Mouse (Mus musculus) frontal cortex, postnatal 14 days (tissue): Measurements from ENCODE around the gene Kyat3.
A peak's percentile ranks its signal among the peaks of the same experiment; 100 is the strongest.
"Not testable (repeated sequence)": the region's sequence is repeated elsewhere in the genome, so short reads cannot be mapped to it uniquely, and the experiment has no call there.

ENCODE experiments used
- DNase-seq, 2 experiments: peaks; one replicate each; pipeline ENCODE4 v3.0.0; 2022; ENCODE audit warnings: low spot score in 2 of 2

The Kyat3 gene

DNA sequence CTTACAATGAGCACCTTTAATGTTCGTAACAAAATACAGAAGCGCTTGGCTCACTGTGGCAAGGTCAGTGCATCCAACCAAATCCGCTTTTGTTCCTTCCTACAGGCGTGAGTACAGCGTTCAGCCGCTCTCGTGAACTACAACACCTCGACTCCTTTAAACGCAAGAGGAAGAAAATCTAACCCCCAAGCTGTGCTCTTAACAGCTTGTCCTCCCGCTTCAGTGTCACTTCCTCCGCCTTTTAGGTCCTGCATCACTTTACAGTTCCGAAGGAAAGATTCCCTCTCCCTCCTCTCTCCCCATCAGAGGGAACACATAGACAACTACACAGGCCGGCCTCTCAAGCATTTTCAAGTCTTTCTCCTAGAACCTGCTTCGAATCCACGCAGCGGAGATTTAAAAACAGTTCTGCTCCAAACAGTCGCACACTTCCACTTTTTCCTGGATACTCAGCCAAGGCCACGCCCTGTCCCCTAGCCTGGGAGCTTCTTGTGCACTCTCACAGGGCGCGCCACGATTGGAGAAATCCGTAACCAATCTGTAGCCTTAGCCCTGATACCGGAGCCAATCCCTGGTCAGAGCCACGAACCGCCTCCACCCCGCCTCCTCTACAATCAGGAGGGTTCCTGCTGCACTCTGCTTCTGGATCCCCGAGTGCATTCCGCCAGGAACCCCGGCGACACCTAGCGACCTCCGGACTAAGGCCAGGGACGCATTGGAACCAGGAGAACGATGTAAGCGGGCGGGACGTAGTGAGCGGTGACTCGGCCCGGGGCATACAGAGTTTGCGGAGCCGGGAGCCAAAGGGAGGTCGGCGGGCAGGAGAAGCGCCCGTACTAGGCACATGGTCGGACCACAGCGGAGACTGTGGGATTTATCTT, at the start of gene Kyat3:
TSS of gene Kyat3 (plus strand) at position 610 of the 881 bp plus-strand sequence.
- DNase-seq = peak; percentile 87 to 88

DNA sequence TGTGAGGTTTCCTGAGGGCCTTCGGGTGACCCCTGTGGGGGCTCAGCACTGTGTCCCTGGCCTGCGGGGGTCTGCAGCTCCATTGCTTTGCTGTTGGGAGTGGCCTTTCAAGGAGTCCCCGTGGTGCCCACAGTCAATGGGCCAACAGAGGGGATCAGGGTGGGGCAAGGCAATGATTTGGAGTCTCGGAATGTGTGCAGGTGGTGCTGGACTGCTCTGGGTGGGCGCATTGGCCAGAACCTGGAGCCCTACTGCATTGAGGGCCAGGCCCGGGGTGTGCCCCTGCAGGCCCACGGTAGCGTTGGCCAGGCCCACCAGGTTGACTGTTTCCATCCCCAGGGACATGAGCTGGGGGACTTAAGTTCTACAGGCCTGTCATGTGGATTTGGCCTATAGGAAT, 36.1 kb upstream of the Kyat3 start:
- no peak for DNase-seq

DNA sequence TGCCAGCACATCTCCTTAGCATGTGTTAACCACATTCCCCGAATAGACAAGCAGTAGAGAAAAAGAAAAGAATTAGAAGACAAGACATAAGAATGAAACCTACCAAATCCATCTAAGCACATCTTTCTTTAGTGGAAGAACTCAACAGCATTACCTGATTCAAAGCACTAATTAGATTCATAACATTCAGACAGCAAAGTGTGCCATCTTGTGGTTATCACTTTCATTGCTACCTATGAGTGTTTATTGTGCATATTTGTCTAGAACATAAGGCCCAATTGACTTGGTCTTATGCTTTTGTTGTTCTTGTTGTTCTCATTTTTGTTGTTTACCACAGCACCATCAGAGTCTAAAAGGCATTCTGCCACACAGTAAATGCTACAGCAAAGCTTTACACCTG, 26.2 kb upstream of the Kyat3 start:
- no peak for DNase-seq

DNA sequence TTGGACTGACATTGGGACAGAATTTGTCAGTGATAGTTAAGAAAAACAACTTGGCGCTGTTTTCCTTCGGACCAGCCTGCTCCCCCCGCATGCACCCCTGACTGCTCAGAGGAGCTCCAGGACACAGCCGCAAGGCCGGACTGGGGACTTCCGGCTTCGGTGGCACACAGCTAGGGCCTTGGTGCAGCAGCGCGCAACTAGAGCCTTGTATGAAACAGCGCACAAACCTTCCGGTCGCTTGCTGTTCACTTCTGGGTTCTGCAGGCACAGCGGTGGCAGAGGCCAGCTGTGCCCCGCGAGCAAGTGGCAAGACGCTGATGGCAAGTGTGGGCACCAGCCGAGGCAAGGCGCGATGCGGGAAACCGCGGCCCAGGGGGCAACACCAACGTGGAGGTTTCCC, 12.9 kb upstream of the Kyat3 start:
- DNase-seq = no peak

DNA sequence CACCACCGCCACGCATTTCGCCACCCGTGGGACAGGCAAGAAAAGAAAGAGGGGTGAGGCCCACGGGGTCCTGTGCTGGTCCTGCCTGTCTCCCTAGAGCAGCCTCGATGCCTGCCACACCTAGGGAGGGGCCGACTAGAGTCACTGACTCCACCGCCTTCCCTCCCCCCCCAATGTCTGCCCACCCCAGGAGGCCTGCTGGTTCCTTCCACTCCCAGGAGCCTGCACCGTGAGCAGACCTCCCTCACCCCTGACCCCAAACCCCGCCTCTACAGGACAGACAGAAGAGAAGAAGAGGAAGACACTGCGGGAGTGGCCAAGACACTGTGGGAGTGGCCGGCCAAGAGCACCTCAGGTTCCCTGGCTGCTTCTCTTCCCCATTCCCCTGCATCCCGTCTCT, 12.5 kb upstream of the Kyat3 start:
- DNase-seq = no peak

DNA sequence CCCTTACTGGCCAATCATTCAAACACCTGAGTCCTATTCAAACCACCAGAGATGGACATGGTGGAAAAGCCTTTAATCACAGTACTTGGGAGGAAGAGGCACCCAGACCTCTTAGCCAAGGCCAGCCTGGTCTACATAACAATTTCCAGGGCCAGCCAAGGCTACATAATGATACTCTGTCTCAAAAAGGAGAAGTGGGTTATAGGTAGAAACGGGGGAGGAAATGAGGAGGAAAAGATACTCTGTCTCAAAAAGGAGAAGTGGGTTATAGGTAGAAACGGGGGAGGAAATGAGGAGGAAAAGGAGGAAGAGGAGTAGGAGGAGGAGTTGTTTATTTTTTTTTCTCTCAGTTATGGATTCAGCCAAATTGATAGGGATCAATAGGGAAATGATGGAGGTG, 4.3 kb upstream of the Kyat3 start:
- no peak for DNase-seq

DNA sequence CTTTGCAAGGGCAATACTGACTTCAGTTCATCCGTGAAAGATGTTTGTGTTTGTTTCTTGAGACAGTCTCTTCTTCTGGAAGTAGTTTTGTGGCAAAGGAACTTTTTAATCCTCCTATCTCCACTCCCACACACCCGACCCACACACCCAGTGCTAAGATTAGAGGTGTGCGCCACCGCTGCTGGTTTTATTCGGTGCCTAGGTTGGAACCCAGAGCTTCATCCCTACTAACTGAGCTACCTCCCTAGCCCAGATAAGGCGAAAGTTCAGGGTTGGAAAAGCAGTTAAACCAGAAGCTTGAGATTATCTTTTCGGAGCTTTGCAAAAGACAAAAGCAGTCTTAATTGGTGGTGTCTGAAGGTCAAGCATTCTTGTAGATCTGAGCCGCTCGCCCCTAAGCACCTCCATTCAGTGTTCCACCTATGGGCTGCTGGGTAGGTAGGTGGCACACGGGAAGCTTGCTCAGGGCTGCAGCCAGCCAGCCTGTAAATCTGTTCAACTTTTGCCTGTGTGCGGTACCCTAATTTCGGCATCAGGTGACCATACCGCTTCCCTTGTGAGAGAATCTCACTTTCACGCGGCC, 647 bp downstream of the Kyat3 start:
- no peak for DNase-seq

DNA sequence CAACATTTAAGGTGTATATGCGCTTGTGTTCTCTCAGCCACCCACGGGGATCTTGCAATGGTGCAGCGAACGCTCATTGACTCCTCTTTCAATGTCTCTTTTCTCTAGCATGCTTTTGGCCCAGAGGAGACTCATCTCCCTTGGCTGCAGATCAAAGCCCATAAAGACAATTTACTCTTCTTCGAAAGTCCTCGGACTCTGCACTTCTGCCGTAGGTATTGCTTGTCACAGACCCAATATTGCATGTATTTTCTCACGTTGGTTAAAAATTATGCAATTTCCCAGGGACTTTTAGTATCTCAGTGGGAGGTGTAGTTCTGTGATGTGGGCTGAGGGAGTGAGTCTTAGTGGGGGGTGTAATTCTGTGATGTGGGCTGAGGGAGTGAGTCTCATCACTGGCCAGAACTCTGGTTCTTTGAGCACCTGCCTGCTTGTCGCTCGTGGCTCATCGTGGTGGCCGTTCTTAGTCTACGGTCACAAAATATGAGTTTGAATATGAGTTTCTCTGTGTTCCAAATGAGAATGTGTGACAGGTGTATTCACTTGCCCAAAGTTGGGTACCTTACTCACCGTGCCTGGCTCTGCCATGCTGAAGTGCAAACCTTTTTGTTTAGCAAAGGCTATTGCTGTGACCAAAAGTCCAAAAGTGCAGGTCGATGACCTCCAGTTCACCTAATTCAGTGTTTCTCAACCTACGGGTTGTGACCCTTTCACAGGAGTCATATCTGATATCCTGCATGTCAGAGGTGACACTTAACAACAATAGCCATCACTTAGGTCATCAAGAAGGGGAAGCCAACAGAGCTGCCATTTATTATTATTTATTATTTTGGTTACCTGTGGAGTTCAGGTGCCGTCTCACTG, 6.0 kb downstream of the Kyat3 start:
- DNase-seq = no peak

DNA sequence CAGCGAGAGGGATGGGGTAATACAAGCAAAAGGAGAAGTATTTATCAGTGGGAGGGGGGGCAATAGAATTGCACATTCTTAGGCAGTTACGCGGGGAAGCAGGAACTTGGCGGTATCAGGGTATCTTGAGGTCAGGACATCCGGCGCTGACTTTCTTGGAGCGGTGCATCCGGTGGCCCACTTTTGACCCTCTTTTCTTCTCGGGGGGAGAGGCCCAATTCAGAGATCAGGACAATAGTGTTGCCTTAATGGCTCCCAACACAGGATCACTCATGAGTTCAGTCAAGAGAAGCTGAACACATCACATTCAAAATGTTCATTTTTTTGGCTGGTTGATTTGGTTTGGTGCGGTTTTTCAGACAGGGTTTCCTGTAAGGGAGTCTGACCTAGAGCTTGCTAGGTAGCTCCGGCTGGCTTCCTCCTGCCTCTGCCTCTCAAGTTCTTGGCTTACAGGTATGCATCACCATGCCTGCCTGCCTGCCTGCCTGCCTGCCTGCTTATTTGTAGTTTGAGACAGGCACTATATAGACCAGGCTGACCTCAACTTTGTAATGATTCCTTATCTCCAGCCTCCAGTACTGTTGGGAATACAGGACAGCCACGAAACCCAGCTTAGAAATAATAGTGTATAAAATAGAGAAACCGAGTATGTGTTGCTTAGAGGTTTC, 7.5 kb downstream of the Kyat3 start:
- DNase-seq = not testable (repeated sequence)

DNA sequence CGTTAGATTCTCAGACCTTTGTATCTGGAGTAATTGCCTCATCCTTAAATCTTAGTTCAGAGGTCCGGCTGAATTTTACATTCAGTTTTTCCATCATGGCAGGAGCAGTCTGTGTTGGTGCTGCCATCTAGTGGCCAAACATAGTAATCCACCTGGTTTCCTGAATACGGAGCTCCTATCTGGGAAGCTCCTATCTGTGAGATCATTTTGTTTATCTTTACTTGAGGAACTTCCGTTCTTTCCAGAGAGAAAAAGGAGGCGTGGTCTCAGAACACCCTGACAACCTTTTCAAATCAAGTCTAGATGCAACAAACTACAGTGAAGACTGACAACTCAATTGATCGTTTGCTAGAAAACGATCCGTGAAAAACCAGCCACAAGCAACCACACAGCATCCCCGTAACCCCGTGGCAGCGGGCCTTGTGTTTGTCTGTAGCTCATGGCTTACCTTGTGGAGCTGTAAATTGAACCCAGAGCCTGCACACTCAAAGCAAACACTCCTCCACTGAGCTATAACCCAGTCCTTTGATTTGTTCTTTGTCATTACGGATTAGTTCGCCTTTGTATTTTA, 8.1 kb downstream of the Kyat3 start:
- peak in 1 of 2 experiments; percentile 74 for DNase-seq

DNA sequence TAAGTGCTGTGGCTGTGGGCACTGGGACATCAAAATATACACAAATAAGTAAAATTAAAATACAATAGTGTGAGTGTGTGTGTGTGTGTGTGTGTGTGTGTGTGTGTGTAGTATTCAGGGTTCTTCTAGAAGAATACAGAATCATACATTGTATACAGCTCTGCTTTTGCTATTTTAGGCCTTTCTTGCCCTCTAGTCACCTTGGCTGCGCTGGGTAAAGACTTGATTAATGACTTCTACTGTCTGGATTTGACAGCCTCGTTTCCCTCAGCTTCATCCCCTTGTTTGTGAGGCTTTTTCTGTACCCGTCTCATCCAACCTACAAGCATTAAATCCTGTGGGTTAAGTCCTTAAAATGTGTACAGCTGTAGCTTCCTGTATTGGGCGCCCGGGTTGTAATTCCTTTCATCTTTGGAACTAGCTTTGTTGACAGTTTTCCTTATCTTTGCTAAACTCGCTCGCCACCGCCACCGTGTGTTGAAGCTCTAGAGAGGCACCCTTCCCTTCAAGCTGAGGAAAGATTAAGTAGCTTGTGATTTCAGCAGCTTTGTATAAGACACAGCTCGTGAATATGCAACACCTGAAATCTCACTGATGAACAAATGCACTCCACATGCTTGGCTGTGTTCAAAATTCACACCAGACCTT, 9.6 kb downstream of the Kyat3 start:
- DNase-seq = peak in 1 of 2 experiments; percentile 39

DNA sequence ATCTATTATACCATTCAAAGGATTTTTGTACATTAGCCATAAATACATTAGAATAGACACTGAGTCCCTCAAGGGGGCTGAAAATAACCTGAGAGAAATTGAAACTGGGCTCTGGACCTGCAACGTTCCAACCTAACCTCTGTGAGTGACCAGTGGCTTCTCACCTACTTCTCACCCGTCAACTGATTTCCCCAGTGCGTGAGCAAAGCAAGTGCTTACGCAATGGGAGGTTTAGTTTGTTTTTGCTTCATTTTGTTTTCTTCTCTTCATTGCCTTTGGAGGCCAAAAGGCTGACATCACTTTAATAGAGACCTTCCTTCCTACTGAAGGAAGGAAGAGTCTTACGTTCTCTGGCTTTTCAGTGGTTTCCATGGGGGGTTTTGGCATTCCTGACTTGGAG, 10.5 kb downstream of the Kyat3 start:
- DNase-seq = no peak

DNA sequence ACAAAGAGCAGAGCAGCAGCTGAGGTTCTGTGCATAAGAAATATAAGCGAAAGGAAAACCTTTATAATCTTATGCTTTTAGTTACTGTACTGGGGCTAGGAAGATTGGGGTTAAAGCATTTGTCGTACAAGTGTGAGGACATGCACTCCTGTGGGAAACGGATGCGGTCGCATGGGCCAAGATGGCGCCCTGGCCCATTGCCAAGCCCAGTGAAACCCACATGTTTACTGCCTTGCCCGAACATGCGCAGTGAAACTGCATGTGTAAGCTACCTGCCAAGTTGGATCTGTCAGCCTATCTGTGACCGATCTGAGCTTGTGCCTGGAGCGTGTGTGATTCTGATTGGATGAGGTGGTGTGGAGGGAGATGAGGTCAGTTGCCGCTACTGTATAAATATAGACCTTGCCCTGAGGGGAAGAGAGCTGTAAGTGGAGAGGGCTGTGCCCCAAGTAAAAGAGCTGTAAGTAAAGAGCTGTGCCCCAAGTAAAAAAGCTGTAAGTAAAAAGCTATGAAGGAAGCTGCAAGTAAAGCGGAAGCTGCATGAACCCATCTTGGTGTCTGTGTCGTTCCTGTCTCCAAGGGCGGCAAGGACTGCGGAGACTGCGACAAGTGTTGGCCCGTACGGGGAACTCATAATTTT, 11.7 kb downstream of the Kyat3 start:
- DNase-seq = not testable (repeated sequence)

DNA sequence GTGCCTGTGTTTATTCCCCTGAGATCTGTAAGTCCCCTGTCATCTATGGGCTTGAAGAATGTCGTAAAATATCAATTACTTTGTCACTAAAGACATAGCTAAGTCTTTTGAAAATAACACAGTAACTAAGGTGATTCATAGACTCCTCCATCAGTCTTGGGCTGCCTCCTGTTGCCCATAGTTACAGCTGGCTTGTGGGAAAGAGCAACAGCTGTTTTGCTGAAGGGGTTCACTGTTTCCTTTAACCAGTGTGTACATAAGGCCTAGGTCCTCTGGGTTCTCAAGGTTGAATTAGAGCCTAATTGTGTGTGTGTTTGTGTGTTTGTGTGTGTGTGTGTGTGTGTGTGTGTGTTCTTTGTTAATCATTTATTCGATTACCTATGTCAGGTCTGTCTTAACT, 24.6 kb downstream of the Kyat3 start:
- no peak for DNase-seq

DNA sequence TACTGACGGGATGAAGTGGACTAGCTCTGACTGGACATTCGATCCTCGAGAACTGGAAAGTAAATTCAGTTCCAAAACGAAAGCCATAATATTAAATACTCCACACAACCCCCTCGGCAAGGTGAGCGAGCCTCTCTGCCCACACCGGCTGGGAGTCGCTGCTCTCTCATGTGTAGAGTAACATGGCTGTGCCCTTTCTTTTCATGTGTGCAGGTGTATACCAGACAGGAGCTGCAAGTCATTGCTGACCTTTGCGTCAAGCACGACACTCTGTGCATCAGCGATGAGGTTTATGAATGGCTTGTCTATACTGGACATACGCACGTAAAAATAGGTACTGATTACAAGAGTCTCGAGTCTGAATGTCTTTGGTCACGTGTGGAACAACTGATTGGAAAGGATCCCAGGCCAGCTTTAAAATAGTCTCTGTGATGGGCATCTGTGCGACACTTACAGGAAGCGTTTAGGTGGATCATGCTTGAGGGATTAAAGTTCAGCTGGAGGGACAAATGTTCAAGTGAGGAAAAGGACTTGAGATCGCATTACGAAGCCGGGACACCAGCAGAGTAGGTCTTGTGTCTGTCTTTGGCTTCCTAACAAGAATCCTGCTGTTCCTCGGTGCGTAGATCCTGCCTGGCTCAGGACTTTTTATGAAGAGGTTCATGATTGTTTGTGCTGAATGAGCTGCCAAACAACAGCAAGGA, 25.3 kb downstream of the Kyat3 start:
- DNase-seq = no peak

DNA sequence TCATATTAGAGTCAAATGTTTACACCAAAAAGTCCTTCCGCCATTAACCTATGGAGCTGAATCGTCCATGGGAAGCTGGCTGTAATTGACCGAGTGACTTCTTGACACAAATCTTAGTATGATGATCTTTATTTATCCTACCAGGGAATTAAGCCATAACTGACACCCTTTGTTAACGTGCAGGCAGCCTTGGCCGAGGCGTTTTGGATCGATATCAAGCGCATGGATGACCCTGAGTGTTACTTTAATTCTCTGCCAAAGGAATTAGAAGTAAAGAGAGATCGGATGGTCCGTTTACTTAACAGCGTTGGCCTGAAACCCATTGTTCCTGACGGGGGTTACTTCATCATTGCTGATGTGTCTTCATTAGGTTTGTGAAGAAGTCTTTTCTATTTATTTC, 33.4 kb downstream of the Kyat3 start:
- no peak for DNase-seq

DNA sequence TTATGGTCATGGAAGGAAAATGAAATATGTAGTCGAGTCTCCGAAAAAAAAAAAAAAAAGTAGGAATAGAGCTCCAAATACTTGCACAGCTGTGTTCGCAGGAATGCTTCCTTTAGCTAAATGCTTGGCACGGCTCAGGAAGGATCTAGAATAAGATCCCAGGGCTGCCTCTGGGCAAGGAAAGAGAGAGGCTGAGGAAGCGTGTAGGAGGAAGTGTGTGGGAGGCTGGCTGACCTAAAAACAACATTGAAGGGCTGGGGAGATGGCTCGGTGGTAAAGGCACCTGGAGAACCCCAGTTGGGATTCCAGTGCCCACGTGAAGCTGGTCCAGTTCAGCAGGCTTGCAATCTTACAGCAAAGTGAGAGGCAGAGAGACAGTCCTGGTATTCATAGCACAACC, 40.0 kb downstream of the Kyat3 start:
- DNase-seq = peak in 1 of 2 experiments; percentile 23

DNA sequence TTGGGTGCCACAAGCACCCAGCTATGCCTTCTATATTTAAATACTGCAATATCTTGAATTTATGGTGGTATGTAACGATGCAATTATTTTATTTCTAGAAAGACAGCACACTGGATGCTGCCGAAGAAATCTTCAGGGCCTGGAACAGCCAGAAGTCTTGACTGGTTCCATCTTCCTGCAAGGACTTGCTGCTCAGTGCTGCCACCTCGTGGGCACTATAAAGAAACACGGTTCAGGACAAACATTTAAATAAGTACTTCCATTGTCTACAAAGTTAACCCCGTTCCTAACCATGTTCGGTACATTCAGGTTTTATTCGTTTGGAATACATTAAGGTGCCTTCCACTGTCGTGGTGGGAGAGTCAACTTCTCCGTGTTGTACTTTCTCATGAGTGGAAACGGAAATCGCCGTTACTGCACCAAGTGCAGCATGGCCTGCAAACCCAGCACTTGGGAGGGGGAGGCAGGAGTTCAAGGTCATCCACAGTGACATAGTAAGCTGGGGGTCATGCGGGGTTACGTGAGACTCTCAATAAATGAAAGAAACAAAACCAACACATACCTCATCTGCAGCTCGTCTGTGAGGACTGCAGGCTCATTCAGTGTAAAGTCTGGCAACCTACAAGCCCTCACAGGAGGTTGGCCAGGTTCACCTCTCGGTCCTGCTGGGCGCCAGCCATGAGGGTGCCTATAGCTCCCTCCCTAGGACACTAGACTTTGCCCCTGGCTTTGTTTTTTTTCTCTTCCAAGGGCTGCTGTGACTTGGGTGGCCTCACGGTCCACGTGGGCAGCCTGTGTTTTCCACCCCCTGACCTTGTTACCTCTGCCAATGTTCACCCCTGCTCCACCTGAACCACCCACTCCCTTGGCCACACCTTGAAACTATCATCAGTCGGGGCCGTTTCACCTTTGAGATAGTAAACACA, 43.4 kb downstream of the Kyat3 start:
- no peak for DNase-seq

DNA sequence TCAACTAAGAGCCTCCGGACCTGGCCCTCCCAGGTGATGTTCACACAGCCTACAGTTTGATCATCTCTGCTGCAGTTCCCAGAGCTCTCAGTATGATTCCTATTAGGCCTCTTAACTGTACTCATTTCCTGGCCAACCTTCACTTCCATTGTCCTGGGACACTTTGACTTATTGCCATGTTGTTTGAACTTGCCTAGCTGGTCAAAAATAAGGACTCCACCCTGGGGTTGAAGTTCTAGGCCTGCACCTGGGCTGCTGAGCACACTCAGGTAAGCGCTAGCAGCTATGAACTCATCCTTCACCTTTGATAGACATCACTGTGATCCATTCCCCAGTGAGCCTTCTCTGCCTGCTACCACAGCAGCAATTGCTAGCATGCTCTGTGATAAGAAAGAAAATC, 44.2 kb downstream of the Kyat3 start:
- no peak for DNase-seq
